Mouse (Mus musculus) ovary, postnatal 14 days (tissue): ENCODE measurements around the gene Celsr3.

Source experiments
- DNase-seq: peaks from one replicate; pipeline ENCODE4 v3.0.0; 2022; ENCODE audit warnings: low spot score

Gene Celsr3

GRCm38 (mm10) chr9:108806831-108807230 lies 19.3 kb upstream of the Celsr3 start:
- no peak for DNase-seq

DNA sequence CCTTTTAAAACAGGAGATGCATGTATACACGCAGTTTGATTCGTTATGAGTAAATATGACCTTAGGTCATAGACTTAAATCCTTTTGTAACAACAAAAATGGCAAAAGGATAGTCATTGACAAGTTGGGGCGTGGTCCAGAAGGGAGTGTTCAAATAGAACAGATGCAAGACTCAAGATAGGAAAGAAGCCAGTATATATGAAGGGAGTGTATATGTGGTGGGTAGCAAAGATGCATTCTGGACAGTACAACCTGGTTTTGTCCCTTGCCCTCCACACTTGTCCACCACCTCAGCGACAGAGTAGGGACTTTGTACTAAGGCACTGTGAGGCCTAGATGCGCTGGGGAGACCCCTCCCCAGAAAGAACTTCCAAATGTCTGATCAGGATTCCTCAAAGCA lies 18.4 kb upstream of the Celsr3 start:
- DNase-seq: no peak

- DNase-seq: peak; percentile 96
Observed at GRCm38 (mm10) chr9:108808163-108808665, 17.9 kb upstream of the Celsr3 start, which contains the start of gene Nckipsd. Nckipsd (plus strand) TSS chr9:108808368.

- no peak for DNase-seq
Observed at GRCm38 (mm10) chr9:108809188-108809587, 16.9 kb upstream of the Celsr3 start.

GRCm38 (mm10) chr9:108809723-108810122 lies 16.4 kb upstream of the Celsr3 start:
- no peak for DNase-seq

- no peak for DNase-seq
Observed at GRCm38 (mm10) chr9:108810516-108810915, 15.6 kb upstream of the Celsr3 start.

- DNase-seq: no peak
Observed at GRCm38 (mm10) chr9:108815557-108815956, 10.6 kb upstream of the Celsr3 start.

GRCm38 (mm10) chr9:108819495-108819894 lies 6.6 kb upstream of the Celsr3 start:
- DNase-seq: no peak

DNA sequence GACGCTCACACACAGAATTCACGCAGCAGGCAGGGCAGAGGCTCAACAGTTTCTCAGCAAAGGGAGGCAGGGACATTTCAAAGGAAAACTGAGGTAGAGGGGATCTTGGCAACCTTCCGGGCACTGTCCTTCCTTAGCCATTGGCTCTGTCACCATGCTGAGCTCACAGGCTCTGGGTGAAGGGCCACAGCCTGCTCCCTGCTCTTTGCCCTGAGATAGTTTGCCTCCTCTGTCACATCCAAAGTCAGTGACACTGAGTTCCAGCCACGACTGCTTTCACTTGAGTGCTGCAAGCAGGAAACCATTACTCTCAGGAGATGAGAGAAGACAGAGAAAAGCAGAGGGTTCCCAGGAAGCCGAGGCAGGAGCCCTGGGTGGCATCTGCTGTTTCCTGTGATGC lies 6.0 kb upstream of the Celsr3 start:
- no peak for DNase-seq

- no peak for DNase-seq
Observed at GRCm38 (mm10) chr9:108824144-108824685, 1.9 kb upstream of the Celsr3 start.

GRCm38 (mm10) chr9:108824755-108825413 lies 1.2 kb upstream of the Celsr3 start:
- DNase-seq: no peak

GRCm38 (mm10) chr9:108826700-108827340 lies 700 bp downstream of the Celsr3 start:
- DNase-seq: peak; percentile 78

DNA sequence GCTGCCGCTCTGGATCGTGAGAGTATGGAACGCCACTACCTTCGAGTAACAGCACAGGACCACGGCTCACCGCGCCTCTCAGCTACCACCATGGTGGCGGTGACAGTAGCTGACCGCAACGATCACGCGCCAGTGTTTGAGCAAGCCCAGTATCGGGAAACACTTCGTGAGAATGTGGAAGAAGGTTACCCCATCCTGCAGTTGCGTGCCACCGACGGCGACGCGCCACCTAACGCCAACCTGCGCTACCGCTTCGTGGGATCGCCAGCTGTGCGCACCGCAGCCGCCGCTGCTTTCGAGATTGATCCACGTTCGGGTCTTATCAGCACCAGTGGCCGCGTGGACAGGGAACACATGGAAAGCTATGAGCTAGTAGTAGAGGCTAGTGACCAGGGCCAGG lies 1.3 kb downstream of the Celsr3 start:
- no peak for DNase-seq

- DNase-seq: no peak
Observed at GRCm38 (mm10) chr9:108827906-108828305, 1.8 kb downstream of the Celsr3 start.

DNA sequence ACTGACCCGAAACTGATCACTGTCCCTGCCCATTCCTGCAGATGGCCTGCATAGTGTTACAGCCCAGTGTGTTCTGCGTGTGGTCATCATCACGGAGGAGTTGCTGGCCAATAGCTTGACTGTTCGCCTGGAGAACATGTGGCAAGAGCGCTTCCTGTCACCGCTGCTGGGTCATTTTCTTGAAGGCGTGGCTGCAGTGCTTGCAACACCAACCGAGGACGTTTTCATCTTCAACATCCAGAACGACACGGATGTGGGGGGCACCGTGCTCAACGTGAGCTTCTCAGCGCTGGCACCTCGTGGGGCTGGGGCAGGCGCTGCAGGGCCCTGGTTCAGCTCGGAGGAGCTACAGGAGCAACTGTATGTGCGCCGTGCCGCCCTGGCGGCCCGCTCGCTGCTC lies 5.5 kb downstream of the Celsr3 start:
- DNase-seq: no peak

GRCm38 (mm10) chr9:108832390-108833108 lies 6.4 kb downstream of the Celsr3 start:
- DNase-seq: peak; percentile 75

- DNase-seq: no peak
Observed at GRCm38 (mm10) chr9:108842989-108843388, 16.9 kb downstream of the Celsr3 start.

GRCm38 (mm10) chr9:108845390-108845789 lies 19.3 kb downstream of the Celsr3 start:
- DNase-seq: no peak

DNA sequence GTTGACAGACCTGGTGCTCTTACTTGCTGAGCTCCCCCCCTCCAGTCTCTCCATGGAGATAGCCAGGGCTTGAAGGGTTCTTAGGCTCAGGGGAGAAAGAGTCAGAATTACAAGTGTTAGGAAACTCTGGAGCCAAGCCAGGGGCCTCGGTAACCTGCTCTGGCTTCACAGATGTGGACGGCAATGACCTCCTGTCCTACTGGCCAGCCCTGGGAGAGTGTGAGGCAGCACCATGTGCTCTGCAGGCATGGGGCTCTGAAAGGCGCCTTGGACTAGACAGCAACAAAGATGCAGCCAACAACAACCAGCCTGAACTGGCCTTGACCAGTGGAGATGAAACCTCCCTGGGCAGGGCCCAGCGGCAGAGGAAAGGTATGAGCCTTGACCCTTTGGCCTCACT lies 21.3 kb downstream of the Celsr3 start:
- no peak for DNase-seq

- DNase-seq: no peak
Observed at GRCm38 (mm10) chr9:108848419-108848818, 22.3 kb downstream of the Celsr3 start.

DNA sequence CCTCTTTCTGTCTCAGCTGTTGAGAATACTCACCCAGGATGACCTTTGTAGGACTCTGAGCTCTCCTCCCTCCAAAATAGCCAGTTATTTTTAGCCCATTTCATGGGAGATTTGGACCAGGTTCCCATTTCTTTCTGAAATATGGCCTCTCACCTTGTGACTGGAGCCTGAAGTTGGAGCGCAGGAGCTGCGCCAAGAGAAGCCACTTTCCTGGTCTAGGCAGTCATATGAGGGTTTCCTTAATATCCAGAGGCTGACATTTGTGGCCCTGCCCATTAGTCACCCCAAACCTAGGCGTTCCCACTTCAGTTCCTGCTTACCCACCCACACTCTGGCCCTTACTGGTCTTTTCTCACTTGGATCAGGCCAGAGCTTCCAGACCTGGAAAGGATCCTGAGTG lies 26.9 kb downstream of the Celsr3 start, which contains the start of gene Slc26a6:
Slc26a6 (plus strand) TSS at position 308 of the 400 bp plus-strand sequence.
- DNase-seq: no peak

DNA sequence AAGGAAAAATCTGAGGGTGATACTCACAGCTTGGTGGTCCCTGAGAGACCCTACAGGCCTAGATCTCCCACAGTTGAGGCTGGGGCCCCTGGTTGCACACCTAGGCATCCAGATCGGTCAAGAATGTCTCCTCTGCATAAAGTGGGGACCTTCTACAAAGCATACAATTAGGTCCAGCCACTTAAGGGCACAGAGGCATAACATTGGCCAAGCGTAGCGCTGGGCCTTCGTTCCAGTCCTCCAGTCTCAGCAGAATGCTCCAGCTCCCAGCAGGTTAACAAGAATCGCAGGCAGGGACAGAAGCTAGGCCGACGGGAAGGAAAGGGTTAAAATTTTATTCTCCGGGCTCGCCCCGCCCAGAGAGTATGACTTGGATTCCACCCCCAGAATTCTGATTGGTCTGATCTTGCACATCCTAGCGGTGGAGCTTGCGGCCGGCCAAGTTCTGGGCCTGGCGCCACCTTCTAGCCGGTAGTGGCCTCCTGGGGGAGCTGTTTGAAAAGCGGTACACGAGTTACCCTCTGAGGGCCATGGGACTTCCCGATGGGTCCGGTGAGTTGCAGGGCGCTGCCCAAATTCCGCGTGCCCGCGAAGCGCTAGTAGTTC lies 27.6 kb downstream of the Celsr3 start:
- DNase-seq: peak; percentile 79
